Mouse (Mus musculus) C2C12 (cell line): ENCODE results near the gene Gabpb2. TPM values are rescaled to one million over a fixed set of nuclear protein-coding genes. Genes with fewer than 3 reads are reported as not detected.

ENCODE experiments used
- H3K27me3 ChIP-seq: one replicate; pipeline ENCODE4 v1.6.1; 2011; ENCODE audit not compliant: control insufficient read depth, insufficient read depth, insufficient read length
- H3K36me3 ChIP-seq: one replicate; pipeline ENCODE4 v1.6.1; 2011; ENCODE audit not compliant: control insufficient read depth, insufficient read depth
- H3K4me3 ChIP-seq: one replicate; pipeline ENCODE4 v1.5.1; 2011; ENCODE audit warnings: mild to moderate bottlenecking, control low read depth; ENCODE audit not compliant: poor library complexity, insufficient read depth, severe bottlenecking
- H3K79me2 ChIP-seq: one replicate; pipeline ENCODE4 v1.6.1; 2011; ENCODE audit not compliant: control insufficient read depth, insufficient read depth
- H3K79me3 ChIP-seq: one replicate; pipeline ENCODE4 v1.6.1; 2011; ENCODE audit warnings: low read depth, control low read depth
- H3ac ChIP-seq: one replicate; pipeline ENCODE3; 2011; ENCODE audit warnings: low read depth; ENCODE audit not compliant: control insufficient read depth, insufficient read length
- CEBPB ChIP-seq: IDR thresholded peaks from one replicate; pipeline ENCODE4 v1.6.1; 2011; ENCODE audit warnings: low read depth, mild to moderate bottlenecking, control low read depth, moderate library complexity
- CTCF ChIP-seq: IDR thresholded peaks from one replicate; pipeline ENCODE4 v1.5.1; 2011; ENCODE audit not compliant: control insufficient read depth, insufficient read depth, insufficient read length
- FOSL1 ChIP-seq: IDR thresholded peaks from one replicate; pipeline ENCODE4 v1.8.0; 2011; ENCODE audit warnings: mild to moderate bottlenecking, low read length; ENCODE audit not compliant: poor library complexity, insufficient read depth, severe bottlenecking
- MAX ChIP-seq: IDR thresholded peaks from one replicate; pipeline ENCODE4 v1.6.1; 2011; ENCODE audit warnings: mild to moderate bottlenecking, control low read depth
- MYOD1 ChIP-seq: IDR thresholded peaks from one replicate; pipeline ENCODE4 v1.6.1; 2011; ENCODE audit warnings: low read depth; ENCODE audit not compliant: control insufficient read depth, insufficient read length
- MYOG ChIP-seq: IDR thresholded peaks from one replicate; pipeline ENCODE4 v1.6.1; 2011; ENCODE audit not compliant: control insufficient read depth, insufficient read length; ENCODE audit errors: extremely low read depth
- USF1 ChIP-seq: IDR thresholded peaks from one replicate; pipeline ENCODE4 v1.6.1; 2011; ENCODE audit warnings: low read depth, mild to moderate bottlenecking, control low read depth, moderate library complexity
- polyA plus RNA-seq: library from polyadenylated mRNA; unstranded; fragments of >200 nt; fragmentation: generic; extraction: Trizol; gene quantifications from one replicate; pipeline ENCODE4 v1.2.1, GENCODE M21; 2012; ENCODE audit warnings: missing spikeins

The Gabpb2 gene
- polyA plus RNA-seq, 1 experiment: 5.7 TPM

GRCm38 (mm10) chr3:95241498-95241897, 23.8 kb upstream of the Gabpb2 start, which contains the start of gene Gm128:
TSS of gene Gm128 (minus strand) at chr3:95241598.
- Histone ChIP-seq H3K36me3 (peaks cover 28% of the 10 kb centered on the region), H3K79me2 (no peaks in the 10 kb centered on the region), H3K27me3 (no peaks in the 10 kb centered on the region), H3ac (no peak within 1 kb of the TSS), H3K4me3 (no peak within 1 kb of the TSS), H3K79me3 (peaks cover 1% of the 10 kb centered on the region)
- no peak for TF ChIP-seq MYOD1
- no peak for TF ChIP-seq CEBPB
- no peak for TF ChIP-seq FOSL1
- TF ChIP-seq MYOG: no peak
- no peak for TF ChIP-seq CTCF
- no peak for TF ChIP-seq MAX
- TF ChIP-seq USF1: no peak

GRCm38 (mm10) chr3:95240900-95241299, 23.2 kb upstream of the Gabpb2 start:
- H3K36me3 ChIP-seq: peaks cover 30% of the 10 kb centered on the region
- H3K27me3 ChIP-seq: no peaks in the 10 kb centered on the region
- no peak overlapping the region for H3ac ChIP-seq
- TF ChIP-seq CEBPB (no peak), MAX (no peak), CTCF (no peak), MYOD1 (no peak), MYOG (no peak), USF1 (no peak), FOSL1 (no peak)
- H3K4me3 ChIP-seq: no peak overlapping the region
- no peaks in the 10 kb centered on the region for H3K79me2 ChIP-seq
- peaks cover 1% of the 10 kb centered on the region for H3K79me3 ChIP-seq

GRCm38 (mm10) chr3:95239971-95240370, 22.3 kb upstream of the Gabpb2 start:
- Histone ChIP-seq H3K79me3 (peaks cover 1% of the 10 kb centered on the region), H3K36me3 (peaks cover 39% of the 10 kb centered on the region), H3ac (no peak overlapping the region), H3K4me3 (no peak overlapping the region), H3K79me2 (peaks cover 5% of the 10 kb centered on the region), H3K27me3 (no peaks in the 10 kb centered on the region)
- no peak for TF ChIP-seq CTCF

GRCm38 (mm10) chr3:95239022-95239421, 21.3 kb upstream of the Gabpb2 start:
- Histone ChIP-seq H3K36me3 (peaks cover 48% of the 10 kb centered on the region), H3K4me3 (no peak overlapping the region), H3K79me2 (peaks cover 14% of the 10 kb centered on the region), H3K79me3 (peaks cover 1% of the 10 kb centered on the region), H3K27me3 (no peaks in the 10 kb centered on the region), H3ac (no peak overlapping the region)
- TF ChIP-seq CEBPB (no peak), MYOD1 (no peak), MAX (no peak), USF1 (no peak), CTCF (no peak), FOSL1 (no peak), MYOG (no peak)

- H3K4me3 ChIP-seq: no peak overlapping the region
- H3K79me3 ChIP-seq: peaks cover 6% of the 10 kb centered on the region
- H3K79me2 ChIP-seq: peaks cover 27% of the 10 kb centered on the region
- peaks cover 62% of the 10 kb centered on the region for H3K36me3 ChIP-seq
- TF ChIP-seq MYOD1: peak; percentile 87
- TF ChIP-seq FOSL1: no peak
- TF ChIP-seq CEBPB: no peak
- TF ChIP-seq MYOG: no peak
- TF ChIP-seq MAX: no peak
- no peaks in the 10 kb centered on the region for H3K27me3 ChIP-seq
- H3ac ChIP-seq: no peak overlapping the region
These were observed 19.9 kb upstream of the Gabpb2 start for GRCm38 (mm10) chr3:95237541-95238099.

GRCm38 (mm10) chr3:95235386-95236301, 17.9 kb upstream of the Gabpb2 start:
- H3K79me3 ChIP-seq: peaks cover 24% of the 10 kb centered on the region
- no peak overlapping the region for H3K4me3 ChIP-seq
- H3K79me2 ChIP-seq: peaks cover 46% of the 10 kb centered on the region
- H3ac ChIP-seq: no peak overlapping the region
- TF ChIP-seq FOSL1: no peak
- no peak for TF ChIP-seq USF1
- no peak for TF ChIP-seq MAX
- no peak for TF ChIP-seq MYOD1
- TF ChIP-seq CEBPB: no peak
- TF ChIP-seq MYOG: no peak
- no peak for TF ChIP-seq CTCF
- H3K36me3 ChIP-seq: peaks cover 70% of the 10 kb centered on the region
- H3K27me3 ChIP-seq: no peaks in the 10 kb centered on the region
